Mouse (Mus musculus): ENCODE data around the gene Eif2b1. TPM values are rescaled to one million over a fixed set of nuclear protein-coding genes. Genes with fewer than 3 reads are reported as not detected.
"Not testable (repeated sequence)": the region's sequence is repeated elsewhere in the genome, so short reads cannot be mapped to it uniquely, and the experiment has no call there.

The Eif2b1 gene
- polyA plus RNA-seq, 1 experiment from 2014 or later = 37.3 TPM

DNA sequence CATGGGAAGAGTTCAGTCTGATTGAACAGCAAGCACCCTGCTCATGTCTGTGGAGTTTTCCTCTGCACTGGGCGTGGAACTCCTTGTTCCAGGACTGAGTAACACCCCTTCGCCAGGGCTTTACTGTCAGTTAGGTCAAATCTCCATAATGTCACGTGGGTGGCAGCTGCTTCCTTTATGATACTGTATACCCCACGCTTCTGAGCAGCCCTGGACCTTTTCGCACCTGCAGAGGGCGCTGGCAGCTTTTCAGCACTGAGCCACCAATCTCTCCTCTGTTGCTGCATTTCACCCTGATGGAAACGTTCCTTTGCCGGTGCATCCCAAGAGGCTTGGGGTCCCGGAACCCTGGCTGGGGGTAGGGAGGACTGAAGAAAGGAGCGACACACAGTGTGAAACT is 32.0 kb upstream of the Eif2b1 start:
- no peaks in the 10 kb centered on the region for H3K36me3 ChIP-seq (ENCODE audit: control insufficient read depth, insufficient read depth)
- no peaks in the 10 kb centered on the region for H3K9me3 ChIP-seq (ENCODE audit: control insufficient read depth)
- no peak overlapping the region for H3K9ac ChIP-seq (ENCODE audit: low read depth, low read length)
- ATAC-seq = no peak
- WGBS = 79% methylated on average over 10 of the region's 10 CpGs
- no peak overlapping the region for H3K27ac ChIP-seq (ENCODE audit: low read depth, low read length)
- peak; percentile 55 for TF ChIP-seq CTCF (IDR thresholded peaks at IDR 0.05; ENCODE audit: low read depth)
- H3K4me1 ChIP-seq (replicated peaks; ENCODE audit: control insufficient read depth, insufficient read depth, low read length) = no peaks in the 10 kb centered on the region
- H3K4me3 ChIP-seq (ENCODE audit: low read depth, low read length) = no peak overlapping the region
- H3K4me2 ChIP-seq (replicated peaks; ENCODE audit: low read depth) = no peak overlapping the region
- no peaks in the 10 kb centered on the region for H3K27me3 ChIP-seq (replicated peaks; ENCODE audit: control insufficient read depth, insufficient read depth, low read length)

DNA sequence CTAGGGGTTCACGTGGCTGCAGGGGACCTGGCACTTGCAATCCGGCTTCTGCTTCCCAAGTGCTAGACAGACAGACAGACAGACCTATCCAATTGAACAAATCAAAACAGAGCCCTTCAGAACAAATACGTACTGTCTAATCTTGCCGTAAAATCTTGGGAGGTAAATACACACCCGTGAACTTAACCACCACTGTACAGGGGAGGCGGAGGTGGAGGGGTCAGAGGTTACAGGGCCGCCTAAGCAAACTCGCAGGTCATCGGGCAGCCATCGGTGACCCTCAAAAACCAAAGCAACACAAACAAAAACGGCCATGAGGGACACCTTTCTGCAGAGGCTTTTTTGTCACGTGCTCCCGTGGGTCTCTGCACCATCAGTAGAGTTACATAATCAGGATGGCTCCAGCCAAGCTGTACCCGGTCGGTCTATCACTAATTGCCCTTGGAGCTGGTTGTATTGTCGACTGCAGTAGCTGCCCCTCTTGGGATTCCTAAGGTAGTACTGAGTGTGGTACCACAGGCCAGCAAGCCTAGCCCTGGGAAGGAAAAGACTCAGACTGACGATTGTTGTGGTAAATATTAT is 26.2 kb upstream of the Eif2b1 start:
- ATAC-seq = no peak
- H3K36me3 ChIP-seq (ENCODE audit: control insufficient read depth, insufficient read depth) = no peaks in the 10 kb centered on the region
- H3K4me2 ChIP-seq (replicated peaks; ENCODE audit: low read depth) = no peak overlapping the region
- no peak for TF ChIP-seq CTCF (IDR thresholded peaks at IDR 0.05; ENCODE audit: low read depth)
- H3K9ac ChIP-seq (ENCODE audit: low read depth, low read length) = no peak overlapping the region
- 69% methylated on average over 17 of the region's 17 CpGs for WGBS
- H3K4me1 ChIP-seq (replicated peaks; ENCODE audit: control insufficient read depth, insufficient read depth, low read length) = no peaks in the 10 kb centered on the region
- H3K27ac ChIP-seq (ENCODE audit: low read depth, low read length) = no peak overlapping the region
- H3K27me3 ChIP-seq (replicated peaks; ENCODE audit: control insufficient read depth, insufficient read depth, low read length) = no peaks in the 10 kb centered on the region
- no peaks in the 10 kb centered on the region for H3K9me3 ChIP-seq (ENCODE audit: control insufficient read depth)
- no peak overlapping the region for H3K4me3 ChIP-seq (ENCODE audit: low read depth, low read length)

DNA sequence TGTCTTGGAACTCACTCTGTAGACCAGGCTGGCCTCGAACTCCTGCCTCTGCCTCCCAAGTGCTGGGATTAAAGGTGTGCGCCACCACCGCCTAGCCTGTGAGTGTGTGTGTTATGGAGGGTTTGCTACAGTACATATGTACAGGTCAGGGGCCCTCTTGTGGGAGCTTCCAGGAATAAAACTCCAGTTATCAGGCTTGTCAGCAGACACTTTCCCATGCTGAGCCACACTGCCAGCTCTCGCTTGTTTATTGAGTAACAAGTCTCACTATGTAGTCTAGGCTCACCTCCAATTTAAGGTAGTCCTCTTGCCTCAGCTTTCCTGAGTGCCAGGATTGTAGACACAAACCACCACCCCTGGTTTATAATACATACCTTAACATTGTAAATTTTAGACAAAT is 25.4 kb upstream of the Eif2b1 start:
- ATAC-seq = no peak
- 90% methylated on average over 4 of the region's 4 CpGs for WGBS

DNA sequence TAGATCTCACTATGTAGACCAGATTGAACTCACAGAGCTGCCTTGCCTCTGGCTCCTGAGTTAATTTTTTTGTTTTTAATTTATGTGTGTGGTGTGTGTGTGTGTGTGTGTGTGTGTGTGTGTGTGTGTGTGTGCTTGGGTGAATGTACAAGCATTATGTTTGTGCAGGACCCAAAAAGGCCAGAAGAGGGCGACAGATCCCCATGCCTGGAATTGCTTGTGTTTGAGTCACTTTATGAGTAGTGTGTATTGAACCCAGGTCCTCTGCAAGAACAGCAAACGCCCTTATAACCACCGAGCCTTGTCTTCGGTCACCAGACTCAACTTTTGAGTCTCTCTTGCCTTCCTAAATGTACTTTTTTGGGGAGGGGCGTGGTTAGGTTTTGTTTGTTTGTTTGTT is 23.4 kb upstream of the Eif2b1 start:
- WGBS = 66% methylated on average over 5 of the region's 5 CpGs
- no peak overlapping the region for H3K9ac ChIP-seq (ENCODE audit: low read depth, low read length)
- H3K4me2 ChIP-seq (replicated peaks; ENCODE audit: low read depth) = no peak overlapping the region
- no peaks in the 10 kb centered on the region for H3K27me3 ChIP-seq (replicated peaks; ENCODE audit: control insufficient read depth, insufficient read depth, low read length)
- H3K9me3 ChIP-seq (ENCODE audit: control insufficient read depth) = no peaks in the 10 kb centered on the region
- no peak overlapping the region for H3K4me3 ChIP-seq (ENCODE audit: low read depth, low read length)
- H3K27ac ChIP-seq (ENCODE audit: low read depth, low read length) = no peak overlapping the region
- no peaks in the 10 kb centered on the region for H3K36me3 ChIP-seq (ENCODE audit: control insufficient read depth, insufficient read depth)
- no peak for ATAC-seq
- H3K4me1 ChIP-seq (replicated peaks; ENCODE audit: control insufficient read depth, insufficient read depth, low read length) = peaks cover 4% of the 10 kb centered on the region; the same call in 1 of the 2 replicates
- TF ChIP-seq CTCF (IDR thresholded peaks at IDR 0.05; ENCODE audit: low read depth) = peak; percentile 85

More for the DNA sequence above, 25.4 kb upstream of the Eif2b1 start:
- no peaks in the 10 kb centered on the region for H3K36me3 ChIP-seq (ENCODE audit: control insufficient read depth, insufficient read depth)
- TF ChIP-seq CTCF (IDR thresholded peaks at IDR 0.05; ENCODE audit: low read depth) = 0 out of 2 replicates have a peak, but pooled peaks have one; percentile 11
- no peaks in the 10 kb centered on the region for H3K27me3 ChIP-seq (replicated peaks; ENCODE audit: control insufficient read depth, insufficient read depth, low read length)
- H3K27ac ChIP-seq (ENCODE audit: low read depth, low read length) = no peak overlapping the region
- H3K4me3 ChIP-seq (ENCODE audit: low read depth, low read length) = no peak overlapping the region
- H3K4me2 ChIP-seq (replicated peaks; ENCODE audit: low read depth) = no peak overlapping the region
- no peak overlapping the region for H3K9ac ChIP-seq (ENCODE audit: low read depth, low read length)
- H3K9me3 ChIP-seq (ENCODE audit: control insufficient read depth) = no peaks in the 10 kb centered on the region
- peaks cover under 1% of the 10 kb centered on the region; the same call in 1 of the 2 replicates for H3K4me1 ChIP-seq (replicated peaks; ENCODE audit: control insufficient read depth, insufficient read depth, low read length)

DNA sequence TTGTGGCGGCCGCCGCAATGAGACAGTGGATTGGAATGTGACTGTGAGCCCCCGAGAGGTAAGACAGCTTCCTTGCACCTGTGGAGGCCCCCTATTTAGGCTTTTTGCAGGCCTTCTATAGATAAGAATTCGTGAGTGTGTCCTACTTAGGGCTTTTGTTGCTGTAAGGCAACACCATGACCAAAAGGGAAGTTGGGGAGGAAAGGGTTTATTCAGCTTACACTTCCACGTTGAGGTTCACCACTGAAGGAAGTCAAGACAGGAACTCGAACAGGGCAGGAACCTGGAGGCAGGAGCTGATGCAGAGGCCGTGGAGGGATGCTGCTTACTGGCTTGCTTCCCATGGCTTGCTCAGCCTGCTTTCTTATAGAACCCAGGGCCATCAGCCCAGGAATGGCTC is 20.8 kb upstream of the Eif2b1 start:
- H3K36me3 ChIP-seq (ENCODE audit: control insufficient read depth, insufficient read depth) = peaks cover 14% of the 10 kb centered on the region; the same call in 1 of the 2 replicates
- not testable (repeated sequence) for H3K9me3 ChIP-seq (ENCODE audit: control insufficient read depth); H3K27me3 ChIP-seq (replicated peaks; ENCODE audit: control insufficient read depth, insufficient read depth, low read length); H3K27ac ChIP-seq (ENCODE audit: low read depth, low read length); H3K4me2 ChIP-seq (replicated peaks; ENCODE audit: low read depth); H3K9ac ChIP-seq (ENCODE audit: low read depth, low read length); H3K4me1 ChIP-seq (replicated peaks; ENCODE audit: control insufficient read depth, insufficient read depth, low read length); H3K4me3 ChIP-seq (ENCODE audit: low read depth, low read length); ATAC-seq
- WGBS = 57% methylated on average over 8 of the region's 8 CpGs

DNA sequence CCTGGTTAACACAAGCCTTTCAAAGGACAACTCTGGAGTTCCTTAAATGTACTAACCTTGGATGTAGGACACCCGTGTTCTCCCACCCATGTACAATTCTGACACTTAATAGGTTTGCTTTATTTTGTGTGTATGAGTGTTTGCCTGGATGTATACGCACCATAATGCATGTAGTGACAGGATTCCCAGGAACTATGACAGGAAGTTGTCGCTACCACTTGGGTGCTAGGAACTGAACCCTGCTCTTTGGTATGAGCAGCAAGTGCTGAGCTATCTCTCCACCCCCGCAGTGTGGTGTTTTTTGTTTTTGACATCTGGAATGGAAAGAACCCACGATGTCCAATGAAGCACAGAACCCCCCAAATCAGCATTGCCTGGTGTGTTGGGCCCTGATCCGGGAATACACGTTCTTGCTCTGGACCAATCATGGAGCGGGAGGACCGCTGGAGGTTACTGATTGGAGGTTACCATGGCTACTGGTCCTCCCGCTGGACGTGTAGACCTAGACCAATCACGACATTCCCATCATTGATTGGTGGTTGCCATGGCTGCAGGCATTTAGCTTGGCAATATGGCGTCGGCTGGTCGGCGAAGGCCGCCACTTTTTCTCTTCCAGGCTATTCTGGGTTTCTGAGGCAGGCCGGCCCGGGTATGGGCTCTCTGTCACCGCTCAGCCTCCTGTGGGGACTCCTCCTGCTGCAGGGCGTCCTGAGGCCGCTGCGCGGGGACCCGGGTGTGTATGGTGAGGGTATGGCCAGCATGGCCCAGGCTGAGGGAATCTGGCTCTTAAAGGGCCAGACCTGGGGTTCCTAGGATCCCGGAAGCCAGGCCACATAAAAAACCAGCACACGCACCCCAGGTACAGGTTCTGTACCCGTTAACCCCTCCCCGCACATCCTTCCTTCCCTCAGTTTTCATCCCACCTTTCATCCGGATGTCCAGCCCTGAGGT is 19.6 kb upstream of the Eif2b1 start:
- no peak for TF ChIP-seq CTCF (IDR thresholded peaks at IDR 0.05; ENCODE audit: low read depth)
- Histone ChIP-seq H3K36me3 (ENCODE audit: control insufficient read depth, insufficient read depth) (peaks cover 21% of the 10 kb centered on the region; the same call in 1 of the 2 replicates), H3K4me3 (ENCODE audit: low read depth, low read length) (peak overlapping the region; percentile 88), H3K9ac (ENCODE audit: low read depth, low read length) (peak overlapping the region; percentile 62), H3K27ac (ENCODE audit: low read depth, low read length) (no peak overlapping the region), H3K9me3 (ENCODE audit: control insufficient read depth) (no peaks in the 10 kb centered on the region), H3K4me1 (replicated peaks; ENCODE audit: control insufficient read depth, insufficient read depth, low read length) (peaks cover 4% of the 10 kb centered on the region; the same call in 1 of the 2 replicates), H3K4me2 (replicated peaks; ENCODE audit: low read depth) (peak overlapping the region; percentile 84), H3K27me3 (replicated peaks; ENCODE audit: control insufficient read depth, insufficient read depth, low read length) (no peaks in the 10 kb centered on the region)
- WGBS = 7% methylated on average over 30 of the region's 30 CpGs
- ATAC-seq = peak; percentile 99
